Mouse (Mus musculus): ENCODE data around the gene Cdc42se1.

DNA sequence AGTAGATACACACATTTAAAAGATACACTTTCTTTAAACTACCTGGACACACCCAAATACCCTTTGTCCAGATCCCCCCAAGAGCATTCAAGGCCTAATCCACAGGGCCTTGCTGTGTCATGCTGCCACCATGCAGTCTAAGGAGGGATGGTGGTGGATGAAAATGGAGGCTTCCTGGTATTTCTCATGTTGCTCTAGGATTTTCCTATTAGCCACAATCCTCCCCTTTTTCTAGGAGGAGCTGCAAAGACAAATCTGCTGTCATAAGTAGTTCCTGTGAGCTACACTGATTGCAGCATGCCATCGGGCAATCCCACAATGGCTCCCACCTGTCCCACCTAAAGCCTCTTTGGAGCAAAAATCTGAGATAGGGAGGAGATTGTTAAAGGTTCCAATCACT, 1.3 kb upstream of the Cdc42se1 start:
- TF ChIP-seq POLR2AphosphoS2 (IDR thresholded peaks at IDR 0.05; ENCODE audit: low read depth, low read length) (no peak), TCF12 (IDR thresholded peaks at IDR 0.05; ENCODE audit: low read depth, low read length) (no peak), USF1 (IDR thresholded peaks at IDR 0.05; ENCODE audit: low read depth, low read length) (no peak), CTCF (conservative IDR thresholded peaks at IDR 0.05 in 1 of 2, IDR thresholded peaks at IDR 0.05 in 1 of 2; ENCODE audit: low read depth in 2 of 2, low read length in 2 of 2) (no peak)
